Mouse (Mus musculus) inflammation-experienced regulatory T-cells, adult 6 months (primary cell): ENCODE data around the gene Cpsf3. TPM values are rescaled to one million over a fixed set of nuclear protein-coding genes. Genes with fewer than 3 reads are reported as not detected.
A peak's percentile ranks its signal among the peaks of the same experiment; 100 is the strongest.

Source experiments
- ATAC-seq: one replicate; pipeline ENCODE4 v1.8.0; 2017
- polyA plus RNA-seq, 3 experiments: library from polyadenylated mRNA; unstranded; fragments of 100-300 nt; shearing (Covaris generic); gene quantifications; one replicate each; pipeline ENCODE4 v1.2.1; 2017

The Cpsf3 gene
- 100 to 1,000 TPM; 105 to 138 (median 128) TPM for polyA plus RNA-seq

GRCm38 (mm10) chr12:21284761-21285441 is at the start of gene Cpsf3:
TSS of gene Cpsf3 (plus strand) at chr12:21285391.
- no peak for ATAC-seq

- no peak for ATAC-seq
Measured at GRCm38 (mm10) chr12:21241965-21242364, 43.2 kb upstream of the Cpsf3 start.

- no peak for ATAC-seq
Measured at GRCm38 (mm10) chr12:21244375-21244960, 40.7 kb upstream of the Cpsf3 start.

- no peak for ATAC-seq
Measured at GRCm38 (mm10) chr12:21247711-21248392, 37.3 kb upstream of the Cpsf3 start.

- peak; percentile 69 for ATAC-seq
Measured at GRCm38 (mm10) chr12:21260494-21261256, 24.5 kb upstream of the Cpsf3 start.

GRCm38 (mm10) chr12:21261521-21261920 is 23.7 kb upstream of the Cpsf3 start:
- no peak for ATAC-seq

- ATAC-seq, result no peak
Measured at GRCm38 (mm10) chr12:21263256-21263655, 21.9 kb upstream of the Cpsf3 start.

GRCm38 (mm10) chr12:21264241-21264640 is 20.9 kb upstream of the Cpsf3 start:
- no peak for ATAC-seq

GRCm38 (mm10) chr12:21264970-21265369 is 20.2 kb upstream of the Cpsf3 start:
- ATAC-seq, result no peak

GRCm38 (mm10) chr12:21265501-21265900 is 19.7 kb upstream of the Cpsf3 start:
- ATAC-seq, result no peak

GRCm38 (mm10) chr12:21265946-21266783 is 19.0 kb upstream of the Cpsf3 start:
- ATAC-seq, result peak; percentile 64

- ATAC-seq, result no peak
Measured at GRCm38 (mm10) chr12:21266784-21267098, 18.4 kb upstream of the Cpsf3 start.

GRCm38 (mm10) chr12:21268083-21268616 is 17.0 kb upstream of the Cpsf3 start:
- no peak for ATAC-seq

- no peak for ATAC-seq
Measured at GRCm38 (mm10) chr12:21274446-21274845, 10.7 kb upstream of the Cpsf3 start.

GRCm38 (mm10) chr12:21277352-21277864 is 7.8 kb upstream of the Cpsf3 start:
- ATAC-seq, result no peak

GRCm38 (mm10) chr12:21285508-21286242 is 484 bp downstream of the Cpsf3 start:
- ATAC-seq, result peak; percentile 39

- ATAC-seq, result peak; percentile 88
Measured at GRCm38 (mm10) chr12:21286243-21286622, 1.0 kb downstream of the Cpsf3 start, which contains the start of gene Itgb1bp1. TSS of gene Itgb1bp1 (minus strand) at chr12:21286284.

- ATAC-seq, result peak; percentile 51
Measured at GRCm38 (mm10) chr12:21286712-21287650, 1.8 kb downstream of the Cpsf3 start.

GRCm38 (mm10) chr12:21288716-21289395 is 3.7 kb downstream of the Cpsf3 start:
- ATAC-seq, result no peak
